Mouse (Mus musculus): ENCODE measurements around the gene Cx3cr1.

GRCm38 (mm10) chr9:119978151-119978810 lies 91.4 kb downstream of the Cx3cr1 start:
- no peak for TF ChIP-seq EP300 (IDR thresholded peaks at IDR 0.05; ENCODE audit: insufficient read depth, low read depth, low read length)
- no peak for TF ChIP-seq CTCF (IDR thresholded peaks at IDR 0.05)
- TF ChIP-seq POLR2A (IDR thresholded peaks at IDR 0.05; ENCODE audit: insufficient read depth, low read depth, low read length) = no peak
